Mouse (Mus musculus) G1E (cell line): Measurements from ENCODE around the gene Hpd. TPM values are rescaled to one million over a fixed set of nuclear protein-coding genes. Genes with fewer than 3 reads are reported as not detected.

Experiments
- ATAC-seq: 2 replicates; pipeline ENCODE4 v1.8.0; 2016; ENCODE audit warnings: mild to moderate bottlenecking; ENCODE audit not compliant: insufficient number of reproducible peaks, poor library complexity, low FRiP score, severe bottlenecking; ENCODE audit errors: extremely low read depth
- DNase-seq: peaks from one replicate; pipeline ENCODE4 v3.0.0; 2012; ENCODE audit warnings: low spot score
- H3K27me3 ChIP-seq: 2 replicates; pipeline ENCODE4 v1.6.1; 2012; ENCODE audit warnings: mild to moderate bottlenecking, low read length, inconsistent platforms; ENCODE audit not compliant: insufficient read depth
- H3K36me3 ChIP-seq: replicated peaks from 2 replicates; pipeline ENCODE3; 2012; ENCODE audit warnings: mild to moderate bottlenecking, inconsistent platforms
- H3K4me1 ChIP-seq: 2 replicates; pipeline ENCODE4 v1.6.1; 2012; ENCODE audit warnings: low read depth, low read length, inconsistent platforms, mixed read lengths; ENCODE audit not compliant: insufficient read depth
- H3K4me3 ChIP-seq: 2 replicates; pipeline ENCODE4 v1.5.1; 2012; ENCODE audit warnings: low read depth, mild to moderate bottlenecking, inconsistent platforms, low read length, moderate library complexity, mixed read lengths
- H3K9me3 ChIP-seq: replicated peaks from 2 replicates; pipeline ENCODE4 v1.6.1; 2012; ENCODE audit warnings: inconsistent platforms
- CTCF ChIP-seq: IDR thresholded peaks from 2 replicates; pipeline ENCODE4 v1.5.1; 2012; ENCODE audit warnings: low read depth, low read length, inconsistent platforms, mixed read lengths
- GATA1 ChIP-seq: IDR thresholded peaks from 2 replicates; pipeline ENCODE4 v1.6.1; 2012; ENCODE audit warnings: borderline replicate concordance, low read length, inconsistent platforms, mixed read lengths
- GATA2 ChIP-seq: IDR thresholded peaks from 2 replicates; pipeline ENCODE4 v1.6.1; 2012; ENCODE audit warnings: low read depth, low read length, inconsistent platforms, borderline replicate concordance
- POLR2AphosphoS5 ChIP-seq: IDR thresholded peaks from 2 replicates; pipeline ENCODE4 v1.6.1; 2012; ENCODE audit warnings: low read depth, low read length, inconsistent platforms; ENCODE audit not compliant: insufficient replicate concordance
- TAL1 ChIP-seq: conservative IDR thresholded peaks from 2 replicates; pipeline ENCODE4 v1.6.1; 2012; ENCODE audit warnings: low read depth, low read length, inconsistent platforms, mixed read lengths
- polyA plus RNA-seq: library from polyadenylated mRNA; stranded (reverse); fragments of >175 nt; gene quantifications from 2 replicates; pipeline ENCODE4 v1.2.3, GENCODE M21; 2012
- total RNA-seq, 2 experiments: library from RNA; stranded (forward) in 1 of 2; stranded (reverse) in 1 of 2; fragments of 200-1000 nt in 1 of 2; fragments of >200 nt in 1 of 2; fragmentation: Nextera tagmentation in 1 of 2; gene quantifications; 2 replicates each; pipeline ENCODE4 v1.2.3; 2014 to 2017

Hpd gene
- total and polyA plus RNA-seq, 3 experiments, result not detected

DNA sequence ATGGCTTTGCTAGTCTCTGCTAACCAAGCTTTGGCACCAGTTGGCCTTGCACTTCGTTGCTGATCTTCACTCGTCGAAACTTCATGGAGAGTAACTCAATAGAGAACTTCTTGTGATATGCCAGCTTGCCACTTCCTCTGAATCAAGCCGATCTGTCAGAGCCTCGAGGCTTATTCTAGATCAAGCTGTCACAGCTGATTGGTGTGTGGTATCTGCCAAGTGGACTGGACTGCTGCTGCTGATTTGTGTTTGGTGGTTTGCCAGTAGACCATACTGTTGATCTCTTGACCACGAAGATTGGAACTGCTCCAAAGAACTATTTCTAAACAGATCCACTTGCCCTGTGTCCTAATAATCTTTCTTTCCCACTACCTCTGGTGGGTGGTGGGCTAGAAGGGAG is 8.9 kb upstream of the Hpd start:
- ATAC-seq, result no peak
- Histone ChIP-seq H3K36me3 (no peaks in the 10 kb centered on the region), H3K4me3 (no peak overlapping the region), H3K4me1 (peaks cover 6% of the 10 kb centered on the region; the same call in 1 of the 2 replicates), H3K27me3 (peaks cover 16% of the 10 kb centered on the region), H3K9me3 (no peaks in the 10 kb centered on the region)
- no peak for DNase-seq
- TF ChIP-seq GATA2, result no peak
- no peak for TF ChIP-seq TAL1
- TF ChIP-seq CTCF, result no peak
- TF ChIP-seq POLR2AphosphoS5, result no peak
- no peak for TF ChIP-seq GATA1

DNA sequence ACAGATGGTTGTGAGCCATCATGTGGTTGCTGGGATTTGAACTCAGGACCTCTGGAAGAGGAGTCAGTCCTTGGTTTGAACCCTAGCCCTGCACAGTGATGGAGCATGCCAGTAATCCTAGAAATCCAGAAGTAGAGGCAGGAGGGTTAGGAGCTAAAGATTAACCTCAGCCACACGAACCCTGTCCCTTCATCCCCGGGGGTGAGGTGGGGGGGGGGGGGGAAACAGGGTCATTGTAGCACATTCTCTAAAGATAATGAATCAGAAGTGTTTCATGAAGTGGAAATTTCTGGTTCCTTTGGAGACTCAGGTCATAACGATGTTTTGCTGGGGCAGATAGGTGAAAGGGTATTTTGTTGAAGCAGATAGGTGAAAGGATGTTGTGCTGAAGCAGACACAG is 8.4 kb upstream of the Hpd start:
- Histone ChIP-seq H3K4me3 (no peak overlapping the region), H3K9me3 (no peaks in the 10 kb centered on the region), H3K36me3 (no peaks in the 10 kb centered on the region), H3K4me1 (peaks cover 6% of the 10 kb centered on the region; the same call in 1 of the 2 replicates), H3K27me3 (peaks cover 18% of the 10 kb centered on the region)
- TF ChIP-seq POLR2AphosphoS5, result no peak
- TF ChIP-seq CTCF, result no peak
- no peak for TF ChIP-seq GATA1
- TF ChIP-seq GATA2, result no peak
- no peak for TF ChIP-seq TAL1
- ATAC-seq (no peak), DNase-seq (no peak)

DNA sequence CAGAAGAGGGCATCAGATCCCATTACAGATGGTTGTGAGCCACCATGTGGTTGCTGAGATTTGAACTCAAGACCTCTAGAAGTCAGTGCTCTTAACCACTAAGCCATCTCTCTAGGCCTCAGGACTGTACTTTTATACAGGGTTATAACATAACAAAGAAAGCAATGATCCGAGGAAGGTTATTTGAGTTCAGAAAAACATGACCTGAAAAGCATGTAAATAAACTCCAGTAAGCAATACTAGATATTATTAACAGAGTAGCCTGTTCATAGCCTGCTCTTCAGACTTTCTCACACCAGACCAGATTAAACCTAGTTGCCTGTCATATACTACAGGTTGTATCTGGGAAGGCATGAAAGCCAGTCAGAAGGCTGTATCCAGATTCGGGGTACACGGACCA is 4.8 kb upstream of the Hpd start:
- ATAC-seq (no peak), DNase-seq (no peak)
- H3K4me1 ChIP-seq, result no peaks in the 10 kb centered on the region
- H3K27me3 ChIP-seq, result peaks cover 34% of the 10 kb centered on the region
- H3K4me3 ChIP-seq, result no peak overlapping the region
- no peaks in the 10 kb centered on the region for H3K9me3 ChIP-seq
- TF ChIP-seq CTCF (no peak), GATA2 (no peak), GATA1 (no peak), TAL1 (no peak), POLR2AphosphoS5 (no peak)
- H3K36me3 ChIP-seq, result no peaks in the 10 kb centered on the region

GRCm38 (mm10) chr5:123185966-123186365 is 3.4 kb upstream of the Hpd start:
- Histone ChIP-seq H3K36me3 (no peaks in the 10 kb centered on the region), H3K27me3 (peaks cover 39% of the 10 kb centered on the region), H3K4me3 (no peak overlapping the region), H3K9me3 (no peaks in the 10 kb centered on the region), H3K4me1 (no peaks in the 10 kb centered on the region)
- no peak for TF ChIP-seq CTCF
- no peak for TF ChIP-seq GATA2
- no peak for TF ChIP-seq POLR2AphosphoS5
- TF ChIP-seq TAL1, result no peak
- TF ChIP-seq GATA1, result no peak
- ATAC-seq (no peak), DNase-seq (no peak)

- no peaks in the 10 kb centered on the region for H3K9me3 ChIP-seq
- no peak for DNase-seq
- TF ChIP-seq GATA2, result no peak
- TF ChIP-seq TAL1, result no peak
- no peak for TF ChIP-seq CTCF
- no peak for TF ChIP-seq GATA1
- no peak for TF ChIP-seq POLR2AphosphoS5
- ATAC-seq, result no peak
- no peaks in the 10 kb centered on the region for H3K36me3 ChIP-seq
- no peaks in the 10 kb centered on the region for H3K4me1 ChIP-seq
- H3K4me3 ChIP-seq, result no peak overlapping the region
- peaks cover 58% of the 10 kb centered on the region for H3K27me3 ChIP-seq
Measured at GRCm38 (mm10) chr5:123181536-123181935, 991 bp downstream of the Hpd start.

DNA sequence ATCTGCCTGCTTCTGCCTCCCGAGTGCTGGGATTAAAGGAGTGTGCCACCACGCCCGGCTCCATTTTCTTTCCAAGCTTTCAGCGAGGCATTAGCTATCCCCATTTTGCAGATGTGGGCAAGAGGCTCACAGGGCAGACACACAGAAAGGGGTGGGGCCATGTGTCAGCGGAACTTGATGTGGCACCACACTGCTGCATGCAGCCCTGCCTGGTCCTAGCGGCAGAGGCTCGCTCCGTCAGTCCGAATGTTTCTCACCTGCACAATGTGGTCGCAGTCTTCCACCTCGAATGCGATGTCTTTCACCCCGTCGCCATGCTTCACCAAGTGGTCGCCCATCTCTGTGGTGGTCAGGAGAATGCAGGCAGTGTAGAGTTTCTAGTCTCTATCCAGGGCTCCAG is 2.1 kb downstream of the Hpd start:
- ATAC-seq, result no peak
- no peak for DNase-seq
- no peak for TF ChIP-seq TAL1
- no peak for TF ChIP-seq CTCF
- no peak for TF ChIP-seq GATA2
- no peak for TF ChIP-seq GATA1
- Histone ChIP-seq H3K4me3 (no peak overlapping the region), H3K9me3 (no peaks in the 10 kb centered on the region), H3K36me3 (no peaks in the 10 kb centered on the region), H3K27me3 (peaks cover 57% of the 10 kb centered on the region), H3K4me1 (no peaks in the 10 kb centered on the region)

GRCm38 (mm10) chr5:123178792-123179191 is 3.7 kb downstream of the Hpd start:
- ATAC-seq, result no peak
- Histone ChIP-seq H3K9me3 (no peaks in the 10 kb centered on the region), H3K27me3 (peaks cover 53% of the 10 kb centered on the region), H3K4me3 (no peak overlapping the region), H3K36me3 (no peaks in the 10 kb centered on the region), H3K4me1 (no peaks in the 10 kb centered on the region)
- DNase-seq, result no peak
- TF ChIP-seq TAL1, result no peak
- no peak for TF ChIP-seq GATA1
- no peak for TF ChIP-seq CTCF
- TF ChIP-seq POLR2AphosphoS5, result no peak
- no peak for TF ChIP-seq GATA2
